Mouse (Mus musculus) liver, adult 2 months (tissue): ENCODE measurements at regions not wholly inside any gene's neighbourhood (a gene's known extent, or its start where the extent isn't known, plus 50 kb on each side); places are given as distances from the start of the nearest gene placed in this dataset.

Experiments used
- CTCF ChIP-seq: fragments of 200-500 bp; IDR thresholded peaks from 2 replicates; pipeline ENCODE4 v1.5.1; 2011; ENCODE audit warnings: low read depth, low read length, control low read depth
- POLR2A ChIP-seq: fragments of 200-500 bp; IDR thresholded peaks from 2 replicates; pipeline ENCODE4 v1.6.1; 2011; ENCODE audit warnings: low read length, control low read depth; ENCODE audit not compliant: insufficient read depth; ENCODE audit errors: extremely low read depth

GRCm38 (mm10) chr5:38999700-39000099 is 123.1 kb upstream of the Clnk start:
- TF ChIP-seq CTCF: no peak
- TF ChIP-seq POLR2A: no peak
